In the genomic region with DNA sequence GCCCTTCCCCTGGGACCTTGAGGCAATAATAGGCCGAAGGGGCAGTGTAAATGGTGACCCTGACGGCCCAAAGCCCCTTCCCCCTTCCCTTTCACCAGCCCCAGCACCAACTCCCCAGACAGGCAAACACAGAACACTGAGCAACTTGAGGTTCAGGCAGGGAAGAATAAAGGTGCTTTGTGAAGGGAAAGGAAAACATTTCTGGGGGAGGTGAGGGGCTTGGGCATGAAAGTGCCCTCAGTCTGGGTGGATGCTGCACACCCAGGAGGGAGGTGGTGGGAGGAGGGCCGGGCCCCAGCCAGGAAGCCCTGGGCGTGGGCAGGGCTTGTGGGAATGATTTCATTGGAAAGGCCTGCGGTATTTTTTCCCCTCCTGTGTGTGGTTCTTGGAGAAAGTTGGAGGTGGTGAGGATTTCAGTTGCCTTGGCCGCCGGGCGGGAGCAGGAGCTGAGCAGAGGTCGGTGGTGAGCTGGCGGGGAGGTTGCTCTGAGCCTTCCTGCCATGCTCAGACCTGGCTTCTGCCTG, we compare ENCODE assay signal across 8 mouse cellular contexts. TPM values are rescaled to one million over a fixed set of nuclear protein-coding genes. Genes with fewer than 3 reads are reported as not detected.
DNase-seq lines count a peak whose midpoint lies in the region; TF ChIP-seq lines count a peak whose summit lies in the region.

No protein-coding gene starts in this region.

- 65% methylated on average over 10 of the region's 10 CpGs for WGBS in limb, embryonic 10.5 days

- H3K4me3 ChIP-seq in limb, embryonic 10.5 days: peak overlapping the region; percentile 38; the same call in 1 of the 2 replicates

- H3K27me3 ChIP-seq in limb, embryonic 10.5 days (ENCODE audit: low read depth, poor library complexity, severe bottlenecking): no peaks in the 10 kb centered on the region

- peak; percentile 24 to 66 for DNase-seq in left cerebral cortex, adult 18-20 months (ENCODE audit: low spot score in 2 of 2)
- no peak for DNase-seq in left cerebral cortex, postnatal 4 days
- DNase-seq in brain, embryonic 14.5 days (ENCODE audit: low read depth): peak; percentile 44
- DNase-seq in heart, adult 18-20 months: peak; percentile 56 to 68
- no peak for DNase-seq in limb, embryonic 10.5 days (ENCODE audit: low spot score)
- no peak for DNase-seq in spleen, postnatal 4 days (ENCODE audit: low spot score in 2 of 2)
- DNase-seq in adrenal gland, adult (ENCODE audit: inconsistent age in 2 of 2, low spot score in 1 of 2): no peak
- DNase-seq in urinary bladder, postnatal 10 days (ENCODE audit: low spot score): no peak

- peaks cover 21% of the 10 kb centered on the region for H3K4me1 ChIP-seq in limb, embryonic 10.5 days

- intact Hi-C loops in left cerebral cortex, postnatal 4 days (cut with DNase I): no loop called here

- H3K9me3 ChIP-seq in limb, embryonic 10.5 days (replicated peaks): no peaks in the 10 kb centered on the region

- H3K36me3 ChIP-seq in limb, embryonic 10.5 days: peaks cover 75% of the 10 kb centered on the region

- no peak for TF ChIP-seq CTCF in brain, embryonic 14.5 days (IDR thresholded peaks at IDR 0.05; ENCODE audit: borderline replicate concordance, extremely low read depth, insufficient read depth, insufficient read length)

- no peak for TF ChIP-seq POLR2A in brain, embryonic 14.5 days (IDR thresholded peaks at IDR 0.05; ENCODE audit: borderline replicate concordance, extremely low read depth, insufficient read depth, insufficient read length, poor library complexity, severe bottlenecking)

- peak overlapping the region; percentile 86 for H3K27ac ChIP-seq in limb, embryonic 10.5 days

RNA-seq across cellular contexts. Expression of a gene that starts 43.6 kb away (rescaled TPM):
- total RNA-seq in left cerebral cortex, adult 18-20 months (2021): 100 to 1,000 TPM; 109 to 110 TPM
- total RNA-seq in left cerebral cortex, postnatal 4 days (2021): 100 to 1,000 TPM; 118 to 121 TPM
- 117 and 127 TPM in 2 replicates for polyA plus RNA-seq in brain, embryonic 14.5 days (2012; rRNA removed)
- 100 to 1,000 TPM in 1 of 2 experiments, 10 to 100 TPM in 1; 99.4 to 103 TPM for total RNA-seq in heart, adult 18-20 months (2021)
- polyA plus RNA-seq in limb, embryonic 10.5 days (2016; fragmentation: Nextera tagmentation; extraction: Ambion mirVana): 399 and 404 TPM in 2 replicates

Comparison
In these comparisons a context has a peak if more than half of its experiments do, and no peak if none do; other contexts are left out.
1. DNase-seq: peak in left cerebral cortex, adult 18-20 months (2 of 2), brain, embryonic 14.5 days (single experiment) and heart, adult 18-20 months (2 of 2); none in left cerebral cortex, postnatal 4 days (single experiment), limb, embryonic 10.5 days (single experiment), spleen, postnatal 4 days (0 of 2), adrenal gland, adult (0 of 2) and urinary bladder, postnatal 10 days (single experiment).